Comparison of ENCODE assay signal across 25 mouse cellular contexts in genomic region chr8:106431088-106431487, GRCm38 (mm10). TPM values are rescaled to one million over a fixed set of nuclear protein-coding genes. Genes with fewer than 3 reads are reported as not detected.
DNase-seq lines count a peak whose midpoint lies in the region; ATAC-seq and TF ChIP-seq lines count a peak whose summit lies in the region.
"Had no signal": no experiment of that assay in that cellular context is flagged by ENCODE, and none has a peak within 500 bp of the region (broad histone marks: within the 10 kb centered on the region; RNA-seq: fewer than 3 reads in every experiment).

No protein-coding gene starts in this region.

- peak overlapping the region; percentile 17 for H3K4me2 ChIP-seq in heart, embryonic 12.5 days
- H3K4me2 ChIP-seq in lung, postnatal 0 days (replicated peaks; ENCODE audit: low read depth, low read length), result no peak overlapping the region
- H3K4me2 ChIP-seq in stomach, postnatal 0 days (replicated peaks; ENCODE audit: low read depth), result peak overlapping the region; percentile 11; the same call in 1 of the 2 replicates
- H3K4me2 ChIP-seq in intestine, embryonic 15.5 days (replicated peaks), result no peak overlapping the region
- H3K4me2 ChIP-seq: embryonic facial prominence, embryonic 15.5 days; hindbrain, embryonic 15.5 days had no signal

- DNase-seq in heart, postnatal 25 days (ENCODE audit: low spot score), result no peak
- peak; percentile 20 for DNase-seq in lung, postnatal 0 days (ENCODE audit: low spot score)
- no peak for DNase-seq in lung, adult 18-20 months
- DNase-seq in stomach, postnatal 0 days (ENCODE audit: low spot score), result peak; percentile 59
- no peak for DNase-seq in thymus, postnatal 10 days (ENCODE audit: low spot score in 2 of 2)
- DNase-seq: adrenal gland, postnatal 14 days; B cell, adult 2 months; cerebellum, adult 18-20 months; cerebellum, adult 9-11 months; cerebellum, postnatal 36 days; gastrocnemius, postnatal 36 days; heart, adult 11 months had no signal

- intact Hi-C loops in heart, postnatal 25 days (cut with DNase I), result no loop called here

- no peak overlapping the region for H3K4me3 ChIP-seq in heart, embryonic 12.5 days
- no peak overlapping the region for H3K4me3 ChIP-seq in lung, postnatal 0 days (ENCODE audit: low read depth, low read length)
- H3K4me3 ChIP-seq in bone marrow macrophage, adult 2 months (ENCODE audit: insufficient read depth, low read length), result peak overlapping the region; percentile 41; the same call in 1 of the 2 replicates
- no peak overlapping the region for H3K4me3 ChIP-seq in stomach, postnatal 0 days (ENCODE audit: low read depth, low read length)
- no peak overlapping the region for H3K4me3 ChIP-seq in intestine, embryonic 15.5 days (replicated peaks)
- H3K4me3 ChIP-seq: embryonic facial prominence, embryonic 15.5 days; erythroblast, embryonic 14.5 days; forebrain, embryonic 10.5 days; heart, embryonic 10.5 days; hindbrain, embryonic 15.5 days had no signal

- no peak overlapping the region for H3K9ac ChIP-seq in heart, embryonic 12.5 days
- H3K9ac ChIP-seq in lung, postnatal 0 days (replicated peaks; ENCODE audit: low read depth), result no peak overlapping the region
- H3K9ac ChIP-seq in stomach, postnatal 0 days (ENCODE audit: low read length), result no peak overlapping the region
- H3K9ac ChIP-seq in intestine, embryonic 15.5 days, result no peak overlapping the region
- H3K9ac ChIP-seq: embryonic facial prominence, embryonic 15.5 days; hindbrain, embryonic 15.5 days had no signal

- H3K9me3 ChIP-seq in heart, embryonic 12.5 days (replicated peaks), result peaks cover 20% of the 10 kb centered on the region
- H3K9me3 ChIP-seq in lung, postnatal 0 days (ENCODE audit: low read length), result no peaks in the 10 kb centered on the region; the same call in 1 of the 2 replicates
- H3K9me3 ChIP-seq in stomach, postnatal 0 days (ENCODE audit: control insufficient read depth, low read length), result no peaks in the 10 kb centered on the region
- H3K9me3 ChIP-seq in intestine, embryonic 15.5 days, result 0 out of 2 replicates have a peak, but pooled peaks cover 1% of the 10 kb centered on the region
- H3K9me3 ChIP-seq: G1E had no signal

- TF ChIP-seq POLR2A in bone marrow macrophage, adult 2 months (IDR thresholded peaks at IDR 0.05; ENCODE audit: borderline replicate concordance, low read depth, low read length), result no peak

- ATAC-seq in heart, embryonic 12.5 days (ENCODE audit: insufficient number of reproducible peaks, low FRiP score), result no peak; the same call in 1 of the 2 replicates
- ATAC-seq in lung, postnatal 0 days, result peak; percentile 55
- ATAC-seq in stomach, postnatal 0 days (ENCODE audit: low FRiP score, low TSS enrichment), result peak; percentile 87
- no peak for ATAC-seq in intestine, embryonic 15.5 days
- ATAC-seq: activated CD4-positive, CD25-positive, alpha-beta regulatory T cell, adult 4 months; CD4-positive, CD25-positive, alpha-beta regulatory T cell, adult 4 months; forebrain, embryonic 14.5 days; intestine, postnatal 0 days had no signal

- H3K4me1 ChIP-seq in heart, embryonic 12.5 days (replicated peaks), result no peaks in the 10 kb centered on the region
- no peaks in the 10 kb centered on the region; the same call in 1 of the 2 replicates for H3K4me1 ChIP-seq in lung, postnatal 0 days (ENCODE audit: insufficient read depth, low read depth, low read length)
- H3K4me1 ChIP-seq in bone marrow macrophage, adult 2 months (ENCODE audit: control insufficient read depth, insufficient read depth, low read length), result peaks cover 3% of the 10 kb centered on the region; the same call in 1 of the 2 replicates
- H3K4me1 ChIP-seq in stomach, postnatal 0 days (replicated peaks; ENCODE audit: control insufficient read depth, insufficient read depth), result no peaks in the 10 kb centered on the region
- no peaks in the 10 kb centered on the region for H3K4me1 ChIP-seq in intestine, embryonic 15.5 days (replicated peaks)

- 31% methylated on average over 12 of the region's 12 CpGs for WGBS in heart, embryonic 12.5 days
- WGBS in lung, postnatal 0 days, result 24% methylated on average over 12 of the region's 12 CpGs
- 26% methylated on average over 12 of the region's 12 CpGs for WGBS in stomach, postnatal 0 days
- WGBS in intestine, embryonic 15.5 days, result 26% methylated on average over 12 of the region's 12 CpGs

- no peak for TF ChIP-seq EP300 in lung, postnatal 0 days (IDR thresholded peaks at IDR 0.05)
- TF ChIP-seq EP300 in stomach, postnatal 0 days (optimal IDR thresholded peaks at IDR 0.05), result no peak

- no peak for TF ChIP-seq CTCF in lung, postnatal 0 days (IDR thresholded peaks at IDR 0.05)
- no peak for TF ChIP-seq CTCF in bone marrow macrophage, adult 2 months (IDR thresholded peaks at IDR 0.05; ENCODE audit: low read depth, low read length)
- no peak for TF ChIP-seq CTCF in stomach, postnatal 0 days (IDR thresholded peaks at IDR 0.05; ENCODE audit: low read depth)

- H3K36me3 ChIP-seq in heart, embryonic 12.5 days, result peaks cover 21% of the 10 kb centered on the region
- H3K36me3 ChIP-seq in lung, postnatal 0 days (ENCODE audit: insufficient read depth, low read length), result 0 out of 2 replicates have a peak, but pooled peaks cover under 1% of the 10 kb centered on the region
- 0 out of 2 replicates have a peak, but pooled peaks cover 1% of the 10 kb centered on the region for H3K36me3 ChIP-seq in stomach, postnatal 0 days (ENCODE audit: control insufficient read depth, insufficient read depth, low read length)
- peaks cover 10% of the 10 kb centered on the region; the same call in 1 of the 2 replicates for H3K36me3 ChIP-seq in intestine, embryonic 15.5 days
- H3K36me3 ChIP-seq: G1E had no signal

- peaks cover 15% of the 10 kb centered on the region; the same call in 1 of the 2 replicates for H3K27me3 ChIP-seq in heart, embryonic 12.5 days (replicated peaks)
- no peaks in the 10 kb centered on the region for H3K27me3 ChIP-seq in lung, postnatal 0 days (replicated peaks; ENCODE audit: insufficient read depth, low read length)
- no peaks in the 10 kb centered on the region for H3K27me3 ChIP-seq in stomach, postnatal 0 days (ENCODE audit: control insufficient read depth, insufficient read depth, low read length)
- no peaks in the 10 kb centered on the region for H3K27me3 ChIP-seq in intestine, embryonic 15.5 days (replicated peaks)
- H3K27me3 ChIP-seq: hindbrain, embryonic 15.5 days had no signal

- no peak overlapping the region for H3K27ac ChIP-seq in heart, embryonic 12.5 days (ENCODE audit: poor library complexity, severe bottlenecking)
- H3K27ac ChIP-seq in lung, postnatal 0 days (ENCODE audit: low read length), result no peak overlapping the region
- H3K27ac ChIP-seq in bone marrow macrophage, adult 2 months (ENCODE audit: insufficient read depth, low read depth, low read length), result no peak overlapping the region
- 0 out of 2 replicates have a peak overlapping the region, but pooled peaks have one; percentile 1 for H3K27ac ChIP-seq in stomach, postnatal 0 days (replicated peaks)
- no peak overlapping the region for H3K27ac ChIP-seq in intestine, embryonic 15.5 days
- H3K27ac ChIP-seq: embryonic facial prominence, embryonic 15.5 days; forebrain, embryonic 10.5 days; heart, embryonic 10.5 days; hindbrain, embryonic 15.5 days had no signal

RNA-seq across cellular contexts. Expression of gene Zfp90, which starts 16.0 kb away (rescaled TPM):
- polyA plus RNA-seq in heart, embryonic 12.5 days (2016; fragmentation: Nextera tagmentation; extraction: Ambion mirVana), result 13.8 and 14.1 TPM in 2 replicates
- total RNA-seq in heart, postnatal 25 days (2021), result 1 to 10 TPM; 3.0 to 3.7 TPM
- polyA plus RNA-seq in lung, postnatal 0 days (2015; fragmentation: Nextera tagmentation; extraction: Ambion mirVana), result 8.8 and 9.9 TPM in 2 replicates
- polyA plus RNA-seq in bone marrow macrophage, adult 2 months (2012; ENCODE audit: insufficient read depth, insufficient read length, missing spikeins), result 27.0 and 28.9 TPM in 2 replicates
- polyA plus RNA-seq in stomach, postnatal 0 days (2015; fragmentation: Nextera tagmentation; extraction: Ambion mirVana), result 8.6 and 8.8 TPM in 2 replicates
- 13.9 and 15.3 TPM in 2 replicates for polyA plus RNA-seq in intestine, embryonic 15.5 days (2015; fragmentation: Nextera tagmentation; extraction: Ambion mirVana)
- polyA plus RNA-seq: G1E had no signal

Comparison
In these comparisons a context has a peak if more than half of its experiments do, and no peak if none do; other contexts are left out.
1. DNase-seq: peak in lung, postnatal 0 days (single experiment) and stomach, postnatal 0 days (single experiment); none in heart, postnatal 25 days (single experiment), lung, adult 18-20 months (0 of 2) and thymus, postnatal 10 days (0 of 2).
2. ATAC-seq: peak in lung, postnatal 0 days (single experiment) and stomach, postnatal 0 days (single experiment); none in heart, embryonic 12.5 days (single experiment) and intestine, embryonic 15.5 days (single experiment).
3. H3K4me2 ChIP-seq: peak in heart, embryonic 12.5 days (single experiment) and stomach, postnatal 0 days (single experiment); none in lung, postnatal 0 days (single experiment) and intestine, embryonic 15.5 days (single experiment).